Mouse (Mus musculus): ENCODE results near the gene Adsl.

GRCm38 (mm10) chr15:81011523-81011922, 63.2 kb downstream of the Adsl start:
- TF ChIP-seq CTCF (IDR thresholded peaks at IDR 0.05; ENCODE audit: control insufficient read depth, insufficient read depth, insufficient read length) (no peak), MYOD1 (IDR thresholded peaks at IDR 0.05; ENCODE audit: control insufficient read depth, insufficient read length, low read depth) (no peak), USF1 (IDR thresholded peaks at IDR 0.05; ENCODE audit: low read depth) (no peak), MYOG (IDR thresholded peaks at IDR 0.05; ENCODE audit: control insufficient read depth, extremely low read depth, insufficient read length) (no peak), MAX (IDR thresholded peaks at IDR 0.05) (no peak), CEBPB (IDR thresholded peaks at IDR 0.05; ENCODE audit: low read depth) (no peak), FOSL1 (IDR thresholded peaks at IDR 0.05; ENCODE audit: insufficient read depth, low read length, poor library complexity, severe bottlenecking) (no peak)
